Mouse (Mus musculus): ENCODE measurements around the gene Spaca4. TPM values are rescaled to one million over a fixed set of nuclear protein-coding genes. Genes with fewer than 3 reads are reported as not detected.

The Spaca4 gene
- polyA plus RNA-seq, 1 experiment from 2014 or later, result not detected

GRCm38 (mm10) chr7:45681046-45681736, 44.4 kb downstream of the Spaca4 start:
- Histone ChIP-seq H3K36me3 (ENCODE audit: insufficient read depth, low read length) (no peaks in the 10 kb centered on the region), H3K9ac (ENCODE audit: low read depth, low read length) (no peak overlapping the region), H3K4me1 (replicated peaks; ENCODE audit: insufficient read depth, low read length) (peaks cover 13% of the 10 kb centered on the region), H3K4me3 (replicated peaks; ENCODE audit: low read depth, low read length) (no peak overlapping the region), H3K27ac (no peak overlapping the region), H3K9me3 (replicated peaks; ENCODE audit: low read length) (no peaks in the 10 kb centered on the region), H3K4me2 (ENCODE audit: low read length) (no peak overlapping the region), H3K27me3 (ENCODE audit: insufficient read depth, low read length) (no peaks in the 10 kb centered on the region)
- no peak for TF ChIP-seq CTCF (IDR thresholded peaks at IDR 0.05; ENCODE audit: low read depth)
- 82% methylated on average over 8 of the region's 8 CpGs for WGBS
- ATAC-seq (replicated peaks; ENCODE audit: low FRiP score, low read depth) (no peak), DNase-seq (ENCODE audit: low spot score) (no peak)

DNA sequence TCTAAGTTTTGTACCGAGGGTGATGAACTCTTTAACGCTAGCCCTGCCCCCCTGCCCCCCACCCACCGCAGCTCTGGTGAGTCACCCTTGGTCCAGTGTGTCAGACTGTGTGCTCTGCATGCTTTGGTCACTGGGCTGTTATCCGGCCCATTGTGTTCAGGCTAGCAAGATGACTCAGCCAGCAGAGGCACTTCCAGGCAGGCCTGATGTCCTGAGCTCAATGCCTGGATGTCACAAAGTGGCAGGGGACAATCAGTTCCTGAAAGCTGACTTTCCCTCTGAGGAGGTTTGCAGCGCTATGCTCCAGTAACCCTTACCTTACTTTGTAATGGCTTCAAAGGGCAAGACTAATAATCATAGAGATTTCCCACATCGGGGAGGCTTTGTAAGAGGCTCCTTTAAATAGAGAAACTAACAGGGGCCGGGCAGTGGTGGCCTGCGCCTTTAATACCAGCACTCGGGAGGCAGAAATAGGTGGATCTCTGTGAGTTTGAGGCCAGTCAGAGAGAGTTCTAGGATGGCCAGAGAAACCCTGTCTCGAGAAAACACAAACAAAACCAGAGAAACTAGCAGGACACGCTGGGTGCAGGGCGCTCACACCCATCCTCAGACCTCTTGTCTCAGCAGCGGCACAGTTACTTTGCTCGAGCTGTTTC, 45.5 kb downstream of the Spaca4 start:
- ATAC-seq (replicated peaks; ENCODE audit: low FRiP score, low read depth) (peak; percentile 68), DNase-seq (ENCODE audit: low spot score) (peak; percentile 61)
- Histone ChIP-seq H3K4me1 (replicated peaks; ENCODE audit: insufficient read depth, low read length) (peaks cover 13% of the 10 kb centered on the region), H3K4me3 (replicated peaks; ENCODE audit: low read depth, low read length) (no peak overlapping the region), H3K27me3 (ENCODE audit: insufficient read depth, low read length) (no peaks in the 10 kb centered on the region), H3K36me3 (ENCODE audit: insufficient read depth, low read length) (no peaks in the 10 kb centered on the region), H3K4me2 (ENCODE audit: low read length) (no peak overlapping the region), H3K9me3 (replicated peaks; ENCODE audit: low read length) (no peaks in the 10 kb centered on the region), H3K27ac (peak overlapping the region; percentile 68), H3K9ac (ENCODE audit: low read depth, low read length) (no peak overlapping the region; the same call in 1 of the 2 replicates)
- TF ChIP-seq CTCF (IDR thresholded peaks at IDR 0.05; ENCODE audit: low read depth), result no peak
- 58% methylated on average over 14 of the region's 14 CpGs for WGBS

- TF ChIP-seq CTCF (IDR thresholded peaks at IDR 0.05; ENCODE audit: low read depth), result no peak
- H3K27ac ChIP-seq, result no peak overlapping the region
- no peaks in the 10 kb centered on the region for H3K9me3 ChIP-seq (replicated peaks; ENCODE audit: low read length)
- no peak overlapping the region for H3K4me2 ChIP-seq (ENCODE audit: low read length)
- DNase-seq (ENCODE audit: low spot score), result no peak
- no peak overlapping the region for H3K9ac ChIP-seq (ENCODE audit: low read depth, low read length)
- H3K27me3 ChIP-seq (ENCODE audit: insufficient read depth, low read length), result no peaks in the 10 kb centered on the region
- H3K36me3 ChIP-seq (ENCODE audit: insufficient read depth, low read length), result no peaks in the 10 kb centered on the region
- H3K4me3 ChIP-seq (replicated peaks; ENCODE audit: low read depth, low read length), result no peak overlapping the region
- WGBS, result 91% methylated on average over 14 of the region's 14 CpGs
- no peak for ATAC-seq (replicated peaks; ENCODE audit: low FRiP score, low read depth)
- peaks cover 13% of the 10 kb centered on the region for H3K4me1 ChIP-seq (replicated peaks; ENCODE audit: insufficient read depth, low read length)
Observed at GRCm38 (mm10) chr7:45678513-45678912, 47.1 kb downstream of the Spaca4 start.

DNA sequence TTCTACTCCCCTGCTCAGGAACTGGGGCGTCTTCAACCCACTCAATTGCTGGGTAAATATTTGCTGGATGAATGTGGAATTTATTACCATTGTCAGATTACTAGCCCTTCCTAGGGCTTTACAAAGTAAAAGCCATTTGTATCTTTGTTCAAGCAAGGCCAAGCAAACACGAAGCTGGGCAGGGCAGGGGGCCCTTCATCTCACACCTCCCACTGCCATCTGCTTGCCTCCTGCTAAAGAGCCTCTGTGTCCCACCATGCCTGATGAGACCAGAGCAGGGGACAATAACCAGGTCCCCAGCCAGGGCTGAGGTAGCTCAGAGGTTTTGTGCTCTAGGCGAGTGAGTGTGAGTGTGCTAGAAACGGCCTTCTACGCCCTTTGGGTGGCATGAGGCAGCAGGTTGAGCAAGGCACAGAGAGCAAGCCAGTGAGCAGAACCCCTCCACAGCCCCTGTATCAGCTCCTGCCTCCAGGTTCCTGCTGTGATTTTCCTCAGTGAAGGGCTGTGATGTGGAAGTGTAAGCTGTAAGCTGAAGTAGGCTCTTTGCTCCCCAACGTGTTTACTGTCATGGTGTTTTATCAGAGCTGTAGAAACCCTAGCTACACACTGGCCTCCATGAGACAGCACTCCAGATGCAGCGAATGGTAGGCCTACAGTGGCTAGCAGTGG, 47.9 kb downstream of the Spaca4 start:
- H3K4me1 ChIP-seq (replicated peaks; ENCODE audit: insufficient read depth, low read length), result peaks cover 13% of the 10 kb centered on the region
- no peak overlapping the region for H3K27ac ChIP-seq
- WGBS, result 79% methylated on average over 7 of the region's 7 CpGs
- no peak overlapping the region for H3K4me3 ChIP-seq (replicated peaks; ENCODE audit: low read depth, low read length)
- no peak for DNase-seq (ENCODE audit: low spot score)
- no peak for TF ChIP-seq CTCF (IDR thresholded peaks at IDR 0.05; ENCODE audit: low read depth)
- H3K27me3 ChIP-seq (ENCODE audit: insufficient read depth, low read length), result no peaks in the 10 kb centered on the region
- H3K4me2 ChIP-seq (ENCODE audit: low read length), result no peak overlapping the region
- no peak for ATAC-seq (replicated peaks; ENCODE audit: low FRiP score, low read depth)
- no peaks in the 10 kb centered on the region for H3K36me3 ChIP-seq (ENCODE audit: insufficient read depth, low read length)
- H3K9me3 ChIP-seq (replicated peaks; ENCODE audit: low read length), result no peaks in the 10 kb centered on the region
- H3K9ac ChIP-seq (ENCODE audit: low read depth, low read length), result no peak overlapping the region

Other genes starting within 250 kb of the Spaca4 start
- 0.93 and 1.1 TPM in 2 replicates for gene Tulp2, start 243.9 kb downstream of the Spaca4 start, polyA plus RNA-seq (2015; fragmentation: Nextera tagmentation; extraction: Ambion mirVana)
- not detected in 2 replicates for gene Gm45808, start 239.0 kb downstream of the Spaca4 start, polyA plus RNA-seq (2015; fragmentation: Nextera tagmentation; extraction: Ambion mirVana)
- gene Dhdh, start 237.0 kb downstream of the Spaca4 start, polyA plus RNA-seq (2015; fragmentation: Nextera tagmentation; extraction: Ambion mirVana), result 1.8 TPM in 2 replicates
- 246 and 265 TPM in 2 replicates for gene Nucb1, start 215.4 kb downstream of the Spaca4 start, polyA plus RNA-seq (2015; fragmentation: Nextera tagmentation; extraction: Ambion mirVana)
- 21.4 and 21.9 TPM in 2 replicates for gene Ppp1r15a, start 199.5 kb downstream of the Spaca4 start, polyA plus RNA-seq (2015; fragmentation: Nextera tagmentation; extraction: Ambion mirVana)
- 5.1 and 5.8 TPM in 2 replicates for gene Plekha4, start 199.5 kb downstream of the Spaca4 start, polyA plus RNA-seq (2015; fragmentation: Nextera tagmentation; extraction: Ambion mirVana)
- gene Hsd17b14, start 170.9 kb downstream of the Spaca4 start, polyA plus RNA-seq (2015; fragmentation: Nextera tagmentation; extraction: Ambion mirVana), result 20.5 and 21.0 TPM in 2 replicates
- 92.7 and 93.0 TPM in 2 replicates for gene Bcat2, start 155.7 kb downstream of the Spaca4 start, polyA plus RNA-seq (2015; fragmentation: Nextera tagmentation; extraction: Ambion mirVana)
- gene Fgf21, start 110.3 kb downstream of the Spaca4 start, polyA plus RNA-seq (2015; fragmentation: Nextera tagmentation; extraction: Ambion mirVana), result 0.12 TPM in 1 of 2 replicates, not detected in the other
- gene Fut1, start 108.5 kb downstream of the Spaca4 start, polyA plus RNA-seq (2015; fragmentation: Nextera tagmentation; extraction: Ambion mirVana), result 0.08 and 0.26 TPM in 2 replicates
- gene Izumo1, start 104.0 kb downstream of the Spaca4 start, polyA plus RNA-seq (2015; fragmentation: Nextera tagmentation; extraction: Ambion mirVana), result 0.17 and 0.29 TPM in 2 replicates
- 16.9 and 21.1 TPM in 2 replicates for gene Rasip1, start 98.3 kb downstream of the Spaca4 start, polyA plus RNA-seq (2015; fragmentation: Nextera tagmentation; extraction: Ambion mirVana)
- 3.9 and 4.8 TPM in 2 replicates for gene Mamstr, start 85.8 kb downstream of the Spaca4 start, polyA plus RNA-seq (2015; fragmentation: Nextera tagmentation; extraction: Ambion mirVana)
- 0.38 TPM in 2 replicates for gene Fut2, start 59.4 kb downstream of the Spaca4 start, polyA plus RNA-seq (2015; fragmentation: Nextera tagmentation; extraction: Ambion mirVana)
- 0.18 and 0.23 TPM in 2 replicates for gene Ntn5, start 41.8 kb downstream of the Spaca4 start, polyA plus RNA-seq (2015; fragmentation: Nextera tagmentation; extraction: Ambion mirVana)
- gene Sec1, start 31.4 kb downstream of the Spaca4 start, polyA plus RNA-seq (2015; fragmentation: Nextera tagmentation; extraction: Ambion mirVana), result 0.13 and 0.32 TPM in 2 replicates
- gene Car11, start 26.0 kb downstream of the Spaca4 start, polyA plus RNA-seq (2015; fragmentation: Nextera tagmentation; extraction: Ambion mirVana), result 7.5 and 8.9 TPM in 2 replicates
- 8.4 and 8.6 TPM in 2 replicates for gene Dbp, start 20.7 kb downstream of the Spaca4 start, polyA plus RNA-seq (2015; fragmentation: Nextera tagmentation; extraction: Ambion mirVana)
- 1,049 and 1,142 TPM in 2 replicates for gene Rpl18, start 10.4 kb downstream of the Spaca4 start, polyA plus RNA-seq (2015; fragmentation: Nextera tagmentation; extraction: Ambion mirVana)
- 20.8 and 22.3 TPM in 2 replicates for gene Sphk2, start 7.8 kb downstream of the Spaca4 start, polyA plus RNA-seq (2015; fragmentation: Nextera tagmentation; extraction: Ambion mirVana)
- gene Fam83e, start 4.6 kb downstream of the Spaca4 start, polyA plus RNA-seq (2015; fragmentation: Nextera tagmentation; extraction: Ambion mirVana), result 0.23 and 0.28 TPM in 2 replicates
- 0.59 and 0.91 TPM in 2 replicates for gene Lmtk3, start 57.9 kb upstream of the Spaca4 start, polyA plus RNA-seq (2015; fragmentation: Nextera tagmentation; extraction: Ambion mirVana)
- 3.7 and 3.9 TPM in 2 replicates for gene Sult2b1, start 58.9 kb upstream of the Spaca4 start, polyA plus RNA-seq (2015; fragmentation: Nextera tagmentation; extraction: Ambion mirVana)
- 99.2 and 105 TPM in 2 replicates for gene Cyth2, start 88.8 kb upstream of the Spaca4 start, polyA plus RNA-seq (2015; fragmentation: Nextera tagmentation; extraction: Ambion mirVana)
- 0.80 and 1.3 TPM in 2 replicates for gene Kcnj14, start 99.0 kb upstream of the Spaca4 start, polyA plus RNA-seq (2015; fragmentation: Nextera tagmentation; extraction: Ambion mirVana)
- 50.6 and 53.5 TPM in 2 replicates for gene Grwd1, start 105.1 kb upstream of the Spaca4 start, polyA plus RNA-seq (2015; fragmentation: Nextera tagmentation; extraction: Ambion mirVana)
- gene Kdelr1, start 147.0 kb upstream of the Spaca4 start, polyA plus RNA-seq (2015; fragmentation: Nextera tagmentation; extraction: Ambion mirVana), result 81.3 and 84.5 TPM in 2 replicates
- 0.29 and 0.32 TPM in 2 replicates for gene Grin2d, start 152.6 kb upstream of the Spaca4 start, polyA plus RNA-seq (2015; fragmentation: Nextera tagmentation; extraction: Ambion mirVana)
- 0.96 and 1.6 TPM in 2 replicates for gene Syngr4, start 170.9 kb upstream of the Spaca4 start, polyA plus RNA-seq (2015; fragmentation: Nextera tagmentation; extraction: Ambion mirVana)
- gene Tmem143, start 171.1 kb upstream of the Spaca4 start, polyA plus RNA-seq (2015; fragmentation: Nextera tagmentation; extraction: Ambion mirVana), result 6.2 and 6.7 TPM in 2 replicates
- gene Emp3, start 195.6 kb upstream of the Spaca4 start, polyA plus RNA-seq (2015; fragmentation: Nextera tagmentation; extraction: Ambion mirVana), result 170 and 171 TPM in 2 replicates
- 7.2 and 8.4 TPM in 2 replicates for gene Ccdc114, start 198.3 kb upstream of the Spaca4 start, polyA plus RNA-seq (2015; fragmentation: Nextera tagmentation; extraction: Ambion mirVana)

Measured in kidney, postnatal 0 days (tissue).